Comparison of ENCODE assay signal across 9 mouse cellular contexts in the genomic region with DNA sequence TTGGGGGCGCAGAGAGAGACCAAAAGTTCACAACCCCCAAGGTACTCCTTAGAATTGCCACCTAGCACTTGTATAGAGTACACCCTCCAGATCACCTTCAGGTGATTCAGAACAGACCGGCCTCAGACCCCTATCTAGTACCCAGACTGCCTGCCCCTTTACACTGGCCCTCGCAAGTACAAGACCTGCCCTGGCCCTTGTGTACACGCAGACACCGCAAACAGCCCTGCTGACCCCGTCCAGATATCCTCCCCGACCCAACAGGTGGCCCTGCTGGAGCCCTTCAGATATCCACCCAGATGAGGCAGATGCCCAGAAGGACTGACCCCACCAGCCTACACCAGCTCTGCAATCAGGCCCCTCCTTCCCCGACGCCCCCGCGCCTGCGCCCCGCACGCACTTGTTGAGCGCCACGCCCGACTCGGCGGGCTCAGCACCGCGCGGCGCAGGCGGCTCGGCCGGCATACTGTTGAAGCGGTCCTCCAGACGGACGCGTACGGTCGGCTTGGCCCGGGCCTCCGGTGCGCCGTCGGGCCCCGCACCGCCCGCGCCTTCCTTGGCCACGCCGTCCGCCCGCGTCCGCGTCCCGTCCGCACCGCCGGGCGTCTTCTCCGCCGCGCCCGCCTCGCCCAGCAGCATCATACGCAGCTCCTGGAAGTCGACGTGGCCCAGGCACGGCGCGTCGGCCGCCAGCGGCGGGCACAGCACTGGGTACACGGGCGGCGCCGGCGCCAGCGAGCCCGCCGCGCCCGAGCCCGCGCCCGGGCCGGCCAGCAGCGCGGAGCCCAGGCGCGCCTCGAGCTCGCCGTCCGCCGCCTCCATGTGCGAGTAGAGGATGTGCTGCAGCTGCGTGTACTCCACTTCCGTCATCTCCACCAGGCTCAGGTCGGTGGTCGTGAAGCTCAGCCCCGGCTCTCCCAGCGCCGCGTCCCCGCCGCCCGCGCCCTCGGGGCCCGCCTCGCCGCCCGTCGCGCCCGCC. TPM values are rescaled to one million over a fixed set of nuclear protein-coding genes. Genes with fewer than 3 reads are reported as not detected.
DNase-seq lines count a peak whose midpoint lies in the region; ATAC-seq and TF ChIP-seq lines count a peak whose summit lies in the region.
"Had no signal": no experiment of that assay in that cellular context is flagged by ENCODE, and none has a peak within 500 bp of the region (broad histone marks: within the 10 kb centered on the region; RNA-seq: fewer than 3 reads in every experiment).

No protein-coding gene starts in this region.

- H3K9ac ChIP-seq in heart, embryonic 15.5 days, result no peak overlapping the region
- no peak overlapping the region for H3K9ac ChIP-seq in hindbrain, postnatal 0 days (replicated peaks; ENCODE audit: low read length)
- H3K9ac ChIP-seq in midbrain, embryonic 16.5 days (ENCODE audit: low read depth, low read length), result peak overlapping the region; percentile 30; the same call in 1 of the 2 replicates

- ATAC-seq in heart, embryonic 15.5 days (replicated peaks; ENCODE audit: insufficient number of reproducible peaks, insufficient read depth, low FRiP score, low read depth), result peak; percentile 27; the same call in 1 of the 2 replicates
- ATAC-seq in hindbrain, postnatal 0 days, result peak; percentile 78
- no peak for ATAC-seq in midbrain, embryonic 16.5 days
- no peak for ATAC-seq in erythroblast, adult 5-6 weeks (replicated peaks; ENCODE audit: low FRiP score, poor library complexity, severe bottlenecking)

- WGBS in heart, embryonic 15.5 days, result 2% methylated on average over 88 of the region's 112 CpGs
- 4% methylated on average over 112 of the region's 112 CpGs for WGBS in embryonic facial prominence, embryonic 10.5 days
- WGBS in hindbrain, postnatal 0 days, result 4% methylated on average over 87 of the region's 112 CpGs
- WGBS in midbrain, embryonic 16.5 days, result 3% methylated on average over 97 of the region's 112 CpGs

- peak overlapping the region; percentile 36 for H3K4me3 ChIP-seq in heart, embryonic 15.5 days
- peak overlapping the region; percentile 51 for H3K4me3 ChIP-seq in embryonic facial prominence, embryonic 10.5 days
- H3K4me3 ChIP-seq in hindbrain, postnatal 0 days (ENCODE audit: low read length), result peak overlapping the region; percentile 37
- peak overlapping the region; percentile 43 for H3K4me3 ChIP-seq in midbrain, embryonic 16.5 days (ENCODE audit: low read depth, low read length)

- no peaks in the 10 kb centered on the region for H3K36me3 ChIP-seq in heart, embryonic 15.5 days
- no peaks in the 10 kb centered on the region for H3K36me3 ChIP-seq in embryonic facial prominence, embryonic 10.5 days (replicated peaks)
- no peaks in the 10 kb centered on the region for H3K36me3 ChIP-seq in hindbrain, postnatal 0 days (ENCODE audit: insufficient read depth, low read length)
- H3K36me3 ChIP-seq in midbrain, embryonic 16.5 days (ENCODE audit: control insufficient read depth, insufficient read depth, low read length), result no peaks in the 10 kb centered on the region

- intact Hi-C loops in heart, postnatal 14 days (cut with DNase I), result no loop called here

- H3K4me2 ChIP-seq in heart, embryonic 15.5 days, result peak overlapping the region; percentile 56
- H3K4me2 ChIP-seq in hindbrain, postnatal 0 days (ENCODE audit: low read depth, low read length), result peak overlapping the region; percentile 44
- H3K4me2 ChIP-seq in midbrain, embryonic 16.5 days (ENCODE audit: low read length), result peak overlapping the region; percentile 52

- TF ChIP-seq CTCF in hindbrain, postnatal 0 days (IDR thresholded peaks at IDR 0.05; ENCODE audit: low read depth), result no peak

- peaks cover 18% of the 10 kb centered on the region for H3K9me3 ChIP-seq in heart, embryonic 15.5 days (replicated peaks)
- peaks cover 17% of the 10 kb centered on the region for H3K9me3 ChIP-seq in embryonic facial prominence, embryonic 10.5 days
- peaks cover 10% of the 10 kb centered on the region for H3K9me3 ChIP-seq in hindbrain, postnatal 0 days (ENCODE audit: low read length)
- H3K9me3 ChIP-seq in midbrain, embryonic 16.5 days (replicated peaks; ENCODE audit: control insufficient read depth, low read length, poor library complexity, severe bottlenecking), result peaks cover 18% of the 10 kb centered on the region

- no peak for DNase-seq in heart, postnatal 14 days
- DNase-seq in embryonic facial prominence, embryonic 10.5 days (ENCODE audit: low spot score), result peak; percentile 37
- DNase-seq in hindbrain, postnatal 0 days (ENCODE audit: low spot score), result peak; percentile 6
- DNase-seq in B cell, adult 2 months, result no peak
- DNase-seq in frontal cortex, postnatal 25 days (ENCODE audit: low spot score in 2 of 2), result no peak
- DNase-seq: kidney, postnatal 25 days had no signal

- no peak overlapping the region for H3K27ac ChIP-seq in heart, embryonic 15.5 days
- H3K27ac ChIP-seq in embryonic facial prominence, embryonic 10.5 days (replicated peaks), result no peak overlapping the region
- H3K27ac ChIP-seq in hindbrain, postnatal 0 days, result no peak overlapping the region
- no peak overlapping the region for H3K27ac ChIP-seq in midbrain, embryonic 16.5 days (ENCODE audit: low read length)

- H3K27me3 ChIP-seq in heart, embryonic 15.5 days, result peaks cover 69% of the 10 kb centered on the region
- peaks cover 46% of the 10 kb centered on the region for H3K27me3 ChIP-seq in embryonic facial prominence, embryonic 10.5 days (replicated peaks; ENCODE audit: low read depth, poor library complexity, severe bottlenecking)
- H3K27me3 ChIP-seq in hindbrain, postnatal 0 days (ENCODE audit: insufficient read depth, low read length), result peaks cover 31% of the 10 kb centered on the region
- peaks cover 39% of the 10 kb centered on the region for H3K27me3 ChIP-seq in midbrain, embryonic 16.5 days (ENCODE audit: control insufficient read depth, insufficient read depth, low read depth, low read length)

- H3K4me1 ChIP-seq in heart, embryonic 15.5 days (replicated peaks), result 0 out of 2 replicates have a peak, but pooled peaks cover 2% of the 10 kb centered on the region
- H3K4me1 ChIP-seq in embryonic facial prominence, embryonic 10.5 days, result peaks cover 8% of the 10 kb centered on the region; the same call in 1 of the 2 replicates
- H3K4me1 ChIP-seq in hindbrain, postnatal 0 days (ENCODE audit: insufficient read depth, low read length), result no peaks in the 10 kb centered on the region
- H3K4me1 ChIP-seq in midbrain, embryonic 16.5 days (ENCODE audit: control insufficient read depth, insufficient read depth, low read length), result no peaks in the 10 kb centered on the region; the same call in 1 of the 2 replicates

RNA-seq across cellular contexts. Expression of a gene that starts 0.6 kb away (rescaled TPM):
- polyA plus RNA-seq in heart, embryonic 15.5 days (2015; fragmentation: Nextera tagmentation; extraction: Ambion mirVana), result 0.05 and 0.10 TPM in 2 replicates
- under 1 TPM in 1 of 2 experiments, not detected in 1; 0.12 TPM for total RNA-seq in heart, postnatal 14 days (2021)
- polyA plus RNA-seq in embryonic facial prominence, embryonic 10.5 days (2016; fragmentation: Nextera tagmentation; extraction: Ambion mirVana), result 0.11 and 0.18 TPM in 2 replicates
- 5.8 and 7.2 TPM in 2 replicates for total RNA-seq in hindbrain, postnatal 0 days (2014; rRNA removed)
- polyA plus RNA-seq in hindbrain, postnatal 0 days (2015; fragmentation: Nextera tagmentation; extraction: Ambion mirVana), result 0.91 and 1.0 TPM in 2 replicates
- polyA plus RNA-seq in midbrain, embryonic 16.5 days (2015; fragmentation: Nextera tagmentation; extraction: Ambion mirVana), result 0.42 and 0.55 TPM in 2 replicates
- total RNA-seq in erythroblast, adult 5-6 weeks (2015; ENCODE audit: low replicate concordance), result not detected in 2 replicates
- not detected in 2 replicates for total RNA-seq in erythroblast, adult 5-6 weeks (2017; ENCODE audit: low replicate concordance)

RNA-seq across cellular contexts. Expression of a gene that starts 44.3 kb away (rescaled TPM):
- 12.7 and 30.0 TPM in 2 replicates for polyA plus RNA-seq in heart, embryonic 15.5 days (2015; fragmentation: Nextera tagmentation; extraction: Ambion mirVana)
- total RNA-seq in heart, postnatal 14 days (2021), result under 1 TPM; 0.46 to 0.50 TPM
- polyA plus RNA-seq in embryonic facial prominence, embryonic 10.5 days (2016; fragmentation: Nextera tagmentation; extraction: Ambion mirVana), result 12.2 and 12.3 TPM in 2 replicates
- 82.0 and 98.9 TPM in 2 replicates for total RNA-seq in hindbrain, postnatal 0 days (2014; rRNA removed)
- polyA plus RNA-seq in hindbrain, postnatal 0 days (2015; fragmentation: Nextera tagmentation; extraction: Ambion mirVana), result 90.1 and 95.8 TPM in 2 replicates
- 40.4 and 43.2 TPM in 2 replicates for polyA plus RNA-seq in midbrain, embryonic 16.5 days (2015; fragmentation: Nextera tagmentation; extraction: Ambion mirVana)
- total RNA-seq in erythroblast, adult 5-6 weeks (2015; ENCODE audit: low replicate concordance), result not detected in 2 replicates
- total RNA-seq in erythroblast, adult 5-6 weeks (2017; ENCODE audit: low replicate concordance), result 0.94 and 2.2 TPM in 2 replicates

RNA-seq across cellular contexts. Expression of a gene that starts 52.8 kb away (rescaled TPM):
- polyA plus RNA-seq in heart, embryonic 15.5 days (2015; fragmentation: Nextera tagmentation; extraction: Ambion mirVana), result 42.6 and 51.1 TPM in 2 replicates
- 10 to 100 TPM; 37.7 to 38.2 TPM for total RNA-seq in heart, postnatal 14 days (2021)
- polyA plus RNA-seq in embryonic facial prominence, embryonic 10.5 days (2016; fragmentation: Nextera tagmentation; extraction: Ambion mirVana), result 104 and 107 TPM in 2 replicates
- 88.5 and 106 TPM in 2 replicates for total RNA-seq in hindbrain, postnatal 0 days (2014; rRNA removed)
- 82.9 and 84.4 TPM in 2 replicates for polyA plus RNA-seq in hindbrain, postnatal 0 days (2015; fragmentation: Nextera tagmentation; extraction: Ambion mirVana)
- 81.2 and 85.8 TPM in 2 replicates for polyA plus RNA-seq in midbrain, embryonic 16.5 days (2015; fragmentation: Nextera tagmentation; extraction: Ambion mirVana)
- 11.5 and 18.8 TPM in 2 replicates for total RNA-seq in erythroblast, adult 5-6 weeks (2015; ENCODE audit: low replicate concordance)
- total RNA-seq in erythroblast, adult 5-6 weeks (2017; ENCODE audit: low replicate concordance), result 22.2 and 27.9 TPM in 2 replicates

Comparison
In these comparisons a context has a peak if more than half of its experiments do, and no peak if none do; other contexts are left out.
1. ATAC-seq: peak in heart, embryonic 15.5 days (single experiment) and hindbrain, postnatal 0 days (single experiment); none in midbrain, embryonic 16.5 days (single experiment) and erythroblast, adult 5-6 weeks (single experiment).
2. DNase-seq: peak in embryonic facial prominence, embryonic 10.5 days (single experiment) and hindbrain, postnatal 0 days (single experiment); none in heart, postnatal 14 days (0 of 2), B cell, adult 2 months (0 of 2) and frontal cortex, postnatal 25 days (0 of 2).
3. Peak in every context shown above with its lines, with median percentiles within 50 percentile points of each other: H3K4me2 ChIP-seq and H3K4me3 ChIP-seq.